Mouse (Mus musculus) cerebellum, adult 11-12 months (tissue): Measurements from ENCODE around the gene Sipa1l3.

ENCODE experiments used
- DNase-seq: peaks from one replicate; pipeline ENCODE4 v3.0.0; 2022

The Sipa1l3 gene

GRCm38 (mm10) chr7:29505337-29506318 is 12.8 kb downstream of the Sipa1l3 start:
- DNase-seq: peak; percentile 68

GRCm38 (mm10) chr7:29504683-29505290 is 13.7 kb downstream of the Sipa1l3 start:
- DNase-seq: no peak

GRCm38 (mm10) chr7:29503616-29504015 is 14.8 kb downstream of the Sipa1l3 start:
- no peak for DNase-seq

- DNase-seq: peak; percentile 64
These were observed 17.2 kb downstream of the Sipa1l3 start for GRCm38 (mm10) chr7:29501214-29501613.

GRCm38 (mm10) chr7:29499071-29499470 is 19.4 kb downstream of the Sipa1l3 start:
- DNase-seq: no peak

- no peak for DNase-seq
These were observed 21.4 kb downstream of the Sipa1l3 start for GRCm38 (mm10) chr7:29496953-29497590.

- no peak for DNase-seq
These were observed 22.1 kb downstream of the Sipa1l3 start for GRCm38 (mm10) chr7:29496332-29496731.

GRCm38 (mm10) chr7:29495880-29496279 is 22.6 kb downstream of the Sipa1l3 start:
- DNase-seq: no peak

GRCm38 (mm10) chr7:29494854-29495253 is 23.6 kb downstream of the Sipa1l3 start:
- DNase-seq: no peak

- DNase-seq: no peak
These were observed 24.4 kb downstream of the Sipa1l3 start for GRCm38 (mm10) chr7:29494015-29494414.

GRCm38 (mm10) chr7:29492992-29493391 is 25.4 kb downstream of the Sipa1l3 start:
- no peak for DNase-seq

GRCm38 (mm10) chr7:29491861-29492260 is 26.6 kb downstream of the Sipa1l3 start:
- no peak for DNase-seq

GRCm38 (mm10) chr7:29491471-29491755 is 27.0 kb downstream of the Sipa1l3 start:
- no peak for DNase-seq

GRCm38 (mm10) chr7:29490704-29491470 is 27.6 kb downstream of the Sipa1l3 start:
- DNase-seq: peak; percentile 51

GRCm38 (mm10) chr7:29489851-29490250 is 28.6 kb downstream of the Sipa1l3 start:
- no peak for DNase-seq

- DNase-seq: no peak
These were observed 29.1 kb downstream of the Sipa1l3 start for GRCm38 (mm10) chr7:29489364-29489763.

- DNase-seq: no peak
These were observed 31.7 kb downstream of the Sipa1l3 start for GRCm38 (mm10) chr7:29486753-29487152.

GRCm38 (mm10) chr7:29485721-29486120 is 32.7 kb downstream of the Sipa1l3 start:
- DNase-seq: no peak

- DNase-seq: peak; percentile 48
These were observed 34.9 kb downstream of the Sipa1l3 start for GRCm38 (mm10) chr7:29483556-29483955.

GRCm38 (mm10) chr7:29481345-29482155 is 36.9 kb downstream of the Sipa1l3 start:
- DNase-seq: no peak

- DNase-seq: peak; percentile 82
These were observed 37.7 kb downstream of the Sipa1l3 start for GRCm38 (mm10) chr7:29480590-29481344.
